Mouse (Mus musculus) C2C12 (cell line): ENCODE results near the gene Phactr1. TPM values are rescaled to one million over a fixed set of nuclear protein-coding genes. Genes with fewer than 3 reads are reported as not detected.

ENCODE experiments used
- H3K27me3 ChIP-seq: one replicate; pipeline ENCODE4 v1.6.1; 2011; ENCODE audit not compliant: control insufficient read depth, insufficient read depth, insufficient read length
- H3K36me3 ChIP-seq: one replicate; pipeline ENCODE4 v1.6.1; 2011; ENCODE audit not compliant: control insufficient read depth, insufficient read depth
- H3K4me3 ChIP-seq: one replicate; pipeline ENCODE4 v1.5.1; 2011; ENCODE audit warnings: mild to moderate bottlenecking, control low read depth; ENCODE audit not compliant: poor library complexity, insufficient read depth, severe bottlenecking
- H3K79me2 ChIP-seq: one replicate; pipeline ENCODE4 v1.6.1; 2011; ENCODE audit not compliant: control insufficient read depth, insufficient read depth
- H3K79me3 ChIP-seq: one replicate; pipeline ENCODE4 v1.6.1; 2011; ENCODE audit warnings: low read depth, control low read depth
- H3ac ChIP-seq: one replicate; pipeline ENCODE3; 2011; ENCODE audit warnings: low read depth; ENCODE audit not compliant: control insufficient read depth, insufficient read length
- CEBPB ChIP-seq: IDR thresholded peaks from one replicate; pipeline ENCODE4 v1.6.1; 2011; ENCODE audit warnings: low read depth, mild to moderate bottlenecking, control low read depth, moderate library complexity
- CTCF ChIP-seq: IDR thresholded peaks from one replicate; pipeline ENCODE4 v1.5.1; 2011; ENCODE audit not compliant: control insufficient read depth, insufficient read depth, insufficient read length
- FOSL1 ChIP-seq: IDR thresholded peaks from one replicate; pipeline ENCODE4 v1.8.0; 2011; ENCODE audit warnings: mild to moderate bottlenecking, low read length; ENCODE audit not compliant: poor library complexity, insufficient read depth, severe bottlenecking
- MAX ChIP-seq: IDR thresholded peaks from one replicate; pipeline ENCODE4 v1.6.1; 2011; ENCODE audit warnings: mild to moderate bottlenecking, control low read depth
- MYOD1 ChIP-seq: IDR thresholded peaks from one replicate; pipeline ENCODE4 v1.6.1; 2011; ENCODE audit warnings: low read depth; ENCODE audit not compliant: control insufficient read depth, insufficient read length
- MYOG ChIP-seq: IDR thresholded peaks from one replicate; pipeline ENCODE4 v1.6.1; 2011; ENCODE audit not compliant: control insufficient read depth, insufficient read length; ENCODE audit errors: extremely low read depth
- USF1 ChIP-seq: IDR thresholded peaks from one replicate; pipeline ENCODE4 v1.6.1; 2011; ENCODE audit warnings: low read depth, mild to moderate bottlenecking, control low read depth, moderate library complexity
- polyA plus RNA-seq: library from polyadenylated mRNA; unstranded; fragments of >200 nt; fragmentation: generic; extraction: Trizol; gene quantifications from one replicate; pipeline ENCODE4 v1.2.1, GENCODE M21; 2012; ENCODE audit warnings: missing spikeins

Phactr1 gene
- polyA plus RNA-seq, 1 experiment: 0.05 TPM

DNA sequence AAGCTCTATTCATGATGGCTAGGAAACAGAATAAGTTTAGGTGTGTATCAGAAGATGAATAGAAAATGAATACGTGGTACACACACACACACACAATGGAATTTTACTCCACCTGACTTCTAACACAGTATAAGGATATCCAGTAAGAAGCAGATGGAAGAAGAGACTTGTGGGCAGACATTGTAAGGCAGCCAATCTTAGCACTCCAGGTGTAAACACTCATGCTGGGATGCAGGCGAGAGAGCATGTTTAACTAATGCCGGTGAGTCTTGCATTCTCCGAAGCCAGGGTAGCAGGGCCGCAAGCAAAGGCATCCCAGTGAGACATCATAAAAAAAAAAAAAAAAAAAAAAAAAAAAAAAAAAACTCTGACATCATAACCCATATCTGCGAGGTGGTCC is 120.1 kb downstream of the Phactr1 start:
- H3K79me3 ChIP-seq: no peaks in the 10 kb centered on the region
- no peaks in the 10 kb centered on the region for H3K36me3 ChIP-seq
- H3K79me2 ChIP-seq: no peaks in the 10 kb centered on the region
- no peak overlapping the region for H3ac ChIP-seq
- H3K27me3 ChIP-seq: no peaks in the 10 kb centered on the region
- TF ChIP-seq MYOG: no peak
- TF ChIP-seq MYOD1: no peak
- no peak for TF ChIP-seq CTCF
- no peak for TF ChIP-seq USF1
- no peak for TF ChIP-seq MAX
- no peak for TF ChIP-seq FOSL1
- no peak for TF ChIP-seq CEBPB
- no peak overlapping the region for H3K4me3 ChIP-seq

DNA sequence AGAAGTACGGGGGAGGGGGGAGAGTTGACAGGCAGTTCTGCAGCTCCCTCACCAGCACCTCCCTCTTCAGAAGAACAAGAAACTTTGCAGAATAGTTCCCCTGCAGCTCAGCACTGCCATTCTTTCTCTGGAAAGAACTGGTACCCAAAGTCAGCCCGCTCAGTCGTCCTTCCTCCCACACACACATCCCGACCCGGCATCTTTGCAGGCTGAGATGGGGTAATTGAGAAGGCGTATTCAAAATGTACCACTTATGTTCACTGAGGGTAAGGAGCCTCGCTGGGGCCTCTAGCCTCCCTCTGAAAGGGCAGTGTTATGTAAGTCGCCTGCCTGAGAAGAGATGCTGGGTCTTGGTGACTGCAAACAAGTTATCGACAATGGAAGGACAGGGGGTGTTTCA is 123.9 kb downstream of the Phactr1 start:
- TF ChIP-seq FOSL1 (no peak), CEBPB (no peak)
- H3K36me3 ChIP-seq: no peaks in the 10 kb centered on the region
- no peaks in the 10 kb centered on the region for H3K79me3 ChIP-seq
- no peak overlapping the region for H3ac ChIP-seq
- no peak overlapping the region for H3K4me3 ChIP-seq
- H3K79me2 ChIP-seq: no peaks in the 10 kb centered on the region
- no peaks in the 10 kb centered on the region for H3K27me3 ChIP-seq

DNA sequence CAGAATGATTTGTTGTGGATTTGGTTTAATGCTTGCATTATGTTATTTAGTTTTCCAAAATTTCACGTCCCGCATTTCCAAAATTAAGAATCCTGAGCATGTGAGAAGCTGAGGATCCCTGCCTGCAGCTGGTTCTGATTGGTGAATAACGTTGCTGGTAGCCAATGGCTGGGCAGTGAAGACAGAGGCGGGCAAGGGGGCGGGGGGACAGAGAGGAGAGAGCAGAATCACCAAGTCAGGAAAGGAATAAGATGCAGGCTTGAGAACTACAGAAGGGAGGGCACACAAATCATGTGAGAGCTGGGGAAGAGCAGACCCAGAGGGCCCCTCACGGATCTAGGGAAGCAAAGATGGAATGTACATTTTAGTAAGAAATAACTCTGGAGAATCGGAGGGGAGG is 132.3 kb downstream of the Phactr1 start:
- Histone ChIP-seq H3ac (no peak overlapping the region), H3K4me3 (no peak overlapping the region), H3K79me2 (no peaks in the 10 kb centered on the region), H3K27me3 (no peaks in the 10 kb centered on the region), H3K79me3 (no peaks in the 10 kb centered on the region), H3K36me3 (no peaks in the 10 kb centered on the region)
- TF ChIP-seq CTCF (no peak), MYOD1 (no peak), FOSL1 (no peak), MYOG (no peak)

DNA sequence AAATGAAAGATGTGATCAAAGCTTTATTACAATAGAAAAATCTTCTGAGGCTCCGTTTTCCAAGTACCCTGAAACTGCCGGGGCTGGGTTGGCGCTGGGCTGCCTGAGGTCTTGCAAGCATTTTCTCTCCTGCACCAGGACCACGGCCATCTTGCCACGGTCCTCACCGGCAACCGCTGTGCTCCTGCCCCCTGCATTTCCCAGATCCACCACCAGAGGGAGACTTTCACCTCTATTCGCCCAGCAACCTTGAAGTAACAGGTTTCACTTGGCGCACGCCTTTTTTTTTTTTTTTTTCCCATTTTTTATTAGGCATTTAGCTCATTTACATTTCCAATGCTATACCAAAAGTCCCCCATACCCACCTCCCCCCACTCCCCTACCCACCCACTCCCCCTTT is 138.0 kb downstream of the Phactr1 start:
- TF ChIP-seq CEBPB: no peak
- peak; percentile 8 for TF ChIP-seq CTCF
- H3K36me3 ChIP-seq: no peaks in the 10 kb centered on the region
- H3K4me3 ChIP-seq: no peak overlapping the region
- no peaks in the 10 kb centered on the region for H3K79me2 ChIP-seq
- H3K27me3 ChIP-seq: no peaks in the 10 kb centered on the region
- no peaks in the 10 kb centered on the region for H3K79me3 ChIP-seq
- no peak overlapping the region for H3ac ChIP-seq

DNA sequence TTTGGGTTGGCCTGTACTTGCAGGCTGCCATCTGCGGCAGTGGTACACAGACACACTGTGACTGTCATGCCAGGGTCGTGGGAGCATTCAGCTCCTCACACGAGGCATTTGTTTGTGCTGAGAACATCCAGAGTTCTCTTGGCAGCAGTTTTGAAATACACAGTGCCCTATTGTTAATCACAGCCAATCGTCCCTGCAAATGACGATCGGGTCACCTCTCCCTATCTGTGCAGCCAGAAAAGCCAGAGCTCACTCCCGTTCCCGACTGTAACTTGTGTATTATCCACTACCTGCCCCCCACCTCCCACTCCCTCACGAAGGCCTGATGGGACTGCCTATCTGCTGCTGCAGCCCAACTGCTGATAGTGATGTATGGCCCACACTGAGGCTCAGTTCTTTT is 140.1 kb downstream of the Phactr1 start:
- TF ChIP-seq MAX: no peak
- H3K79me2 ChIP-seq: no peaks in the 10 kb centered on the region
- H3K79me3 ChIP-seq: no peaks in the 10 kb centered on the region
- no peak overlapping the region for H3ac ChIP-seq
- H3K27me3 ChIP-seq: no peaks in the 10 kb centered on the region
- H3K4me3 ChIP-seq: no peak overlapping the region
- no peaks in the 10 kb centered on the region for H3K36me3 ChIP-seq

DNA sequence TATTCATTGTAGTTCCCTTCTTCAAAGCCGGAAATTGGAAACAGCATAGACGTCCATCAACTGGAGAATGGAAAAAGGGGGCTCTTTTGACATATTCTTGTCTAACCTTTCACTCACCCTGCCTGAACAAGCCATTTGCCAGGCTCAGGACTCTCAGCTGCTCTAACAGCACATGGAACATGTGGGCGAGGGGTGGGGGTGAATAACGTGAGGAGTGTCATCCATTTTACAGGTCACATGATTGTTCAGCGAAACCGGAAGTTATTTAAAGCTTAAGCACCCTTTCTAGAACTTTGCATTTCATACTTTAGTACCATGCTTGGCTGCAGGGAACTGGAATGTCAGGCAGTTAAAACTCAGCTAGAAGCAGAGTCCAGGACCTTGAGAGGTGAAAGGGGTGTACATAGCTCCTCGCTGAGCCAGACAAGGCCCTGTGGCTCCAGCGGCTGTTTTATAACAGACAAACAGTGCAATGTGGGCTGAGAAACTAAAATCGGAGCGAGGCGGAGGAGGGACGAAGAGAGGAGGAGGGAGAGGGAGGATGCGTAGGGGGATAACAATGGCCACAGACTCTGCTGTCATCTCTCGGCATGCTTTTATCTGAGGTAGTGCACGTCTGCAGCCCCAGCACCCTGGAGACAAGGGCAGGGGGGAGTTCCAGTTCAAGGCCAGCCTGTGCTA is 141.1 kb downstream of the Phactr1 start:
- Histone ChIP-seq H3K27me3 (no peaks in the 10 kb centered on the region), H3K4me3 (no peak overlapping the region), H3K79me3 (no peaks in the 10 kb centered on the region), H3ac (no peak overlapping the region), H3K79me2 (no peaks in the 10 kb centered on the region), H3K36me3 (no peaks in the 10 kb centered on the region)
- TF ChIP-seq MAX: no peak
- TF ChIP-seq USF1: no peak
- TF ChIP-seq CEBPB: no peak
- no peak for TF ChIP-seq FOSL1
- TF ChIP-seq CTCF: no peak
- no peak for TF ChIP-seq MYOG
- no peak for TF ChIP-seq MYOD1

DNA sequence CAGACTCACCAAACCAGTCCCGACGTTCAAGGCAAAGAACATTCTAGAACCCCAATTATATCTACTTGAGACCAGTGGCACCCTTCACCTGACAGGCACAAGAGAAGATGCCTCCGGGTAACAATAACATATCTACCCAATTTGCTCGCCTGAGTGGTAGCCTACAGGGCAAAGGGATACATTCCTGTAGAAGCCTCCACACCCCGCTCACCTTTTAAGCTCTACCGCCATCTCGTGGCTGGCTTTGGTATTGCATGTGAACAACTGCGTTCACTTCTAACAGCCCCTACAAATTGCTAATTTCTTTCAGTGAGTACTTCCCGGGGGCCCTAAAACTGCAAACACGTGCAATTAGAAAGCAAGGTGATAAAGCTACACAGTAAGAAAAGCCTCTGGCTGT is 142.1 kb downstream of the Phactr1 start:
- Histone ChIP-seq H3K4me3 (no peak overlapping the region), H3K79me2 (no peaks in the 10 kb centered on the region), H3K79me3 (no peaks in the 10 kb centered on the region), H3K36me3 (no peaks in the 10 kb centered on the region), H3K27me3 (no peaks in the 10 kb centered on the region), H3ac (no peak overlapping the region)
- TF ChIP-seq CTCF (peak; percentile 36), USF1 (no peak)
